Mouse (Mus musculus) E14TG2a.4 (cell line): ENCODE data around the gene Sox5.

Source experiments
- CTCF ChIP-seq: conservative IDR thresholded peaks from 2 replicates; pipeline ENCODE4 v1.5.1; 2014; ENCODE audit warnings: low read length
- POU5F1 ChIP-seq: IDR thresholded peaks from 2 replicates; pipeline ENCODE4 v1.6.1; 2014; ENCODE audit warnings: low read length, borderline replicate concordance

DNA sequence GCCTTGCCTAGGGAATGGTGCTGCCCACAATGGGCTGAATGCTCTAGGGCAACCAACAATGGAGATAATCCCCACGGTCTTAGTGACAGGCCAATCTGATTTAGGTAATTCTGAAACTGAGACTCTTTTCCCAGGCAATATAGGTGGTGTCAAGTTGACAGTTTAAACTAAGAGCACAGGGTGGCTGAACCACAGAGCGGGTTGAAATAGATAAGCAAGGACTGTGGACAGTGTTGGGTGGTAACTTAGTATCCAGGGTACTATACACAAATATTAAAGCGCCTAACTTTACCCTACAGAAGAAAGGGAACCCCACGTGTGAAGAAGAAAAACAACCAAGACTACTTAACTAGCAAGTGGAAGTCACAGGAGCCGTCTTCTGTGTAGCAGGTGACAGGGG is 838.7 kb downstream of the Sox5 start:
- TF ChIP-seq CTCF (no peak), POU5F1 (no peak)
